Mouse (Mus musculus): ENCODE data around the gene Map4k2. TPM values are rescaled to one million over a fixed set of nuclear protein-coding genes. Genes with fewer than 3 reads are reported as not detected.
A peak's percentile ranks its signal among the peaks of the same experiment; 100 is the strongest.

The Map4k2 gene
- polyA plus RNA-seq, 1 experiment from 2014 or later, result 4.3 TPM

- no peak; the same call in 1 of the 2 replicates for ATAC-seq
- Histone ChIP-seq H3K9ac (ENCODE audit: low read depth, low read length) (peak overlapping the region; percentile 63), H3K27me3 (replicated peaks; ENCODE audit: control insufficient read depth, insufficient read depth, low read length) (no peaks in the 10 kb centered on the region), H3K4me2 (replicated peaks; ENCODE audit: low read depth) (peak overlapping the region; percentile 100), H3K36me3 (ENCODE audit: control insufficient read depth, insufficient read depth) (peaks cover 59% of the 10 kb centered on the region), H3K27ac (ENCODE audit: low read depth, low read length) (no peak overlapping the region), H3K9me3 (ENCODE audit: control insufficient read depth) (no peaks in the 10 kb centered on the region), H3K4me3 (ENCODE audit: low read depth, low read length) (peak overlapping the region; percentile 72), H3K4me1 (replicated peaks; ENCODE audit: control insufficient read depth, insufficient read depth, low read length) (no peaks in the 10 kb centered on the region)
- no peak for TF ChIP-seq CTCF (IDR thresholded peaks at IDR 0.05; ENCODE audit: low read depth)
- 12% methylated on average over 16 of the region's 23 CpGs for WGBS
Measured at GRCm38 (mm10) chr19:6341453-6342077, 630 bp downstream of the Map4k2 start.

- Histone ChIP-seq H3K36me3 (ENCODE audit: control insufficient read depth, insufficient read depth) (peaks cover 58% of the 10 kb centered on the region), H3K4me2 (replicated peaks; ENCODE audit: low read depth) (no peak overlapping the region), H3K9ac (ENCODE audit: low read depth, low read length) (no peak overlapping the region), H3K9me3 (ENCODE audit: control insufficient read depth) (no peaks in the 10 kb centered on the region), H3K4me3 (ENCODE audit: low read depth, low read length) (no peak overlapping the region), H3K27ac (ENCODE audit: low read depth, low read length) (no peak overlapping the region), H3K27me3 (replicated peaks; ENCODE audit: control insufficient read depth, insufficient read depth, low read length) (no peaks in the 10 kb centered on the region), H3K4me1 (replicated peaks; ENCODE audit: control insufficient read depth, insufficient read depth, low read length) (no peaks in the 10 kb centered on the region)
- WGBS, result 75% methylated on average over 5 of the region's 5 CpGs
- TF ChIP-seq CTCF (IDR thresholded peaks at IDR 0.05; ENCODE audit: low read depth), result no peak
- no peak for ATAC-seq
Measured at GRCm38 (mm10) chr19:6342276-6342933, 1.5 kb downstream of the Map4k2 start.

- Histone ChIP-seq H3K27ac (ENCODE audit: low read depth, low read length) (no peak overlapping the region), H3K4me2 (replicated peaks; ENCODE audit: low read depth) (no peak overlapping the region), H3K36me3 (ENCODE audit: control insufficient read depth, insufficient read depth) (peaks cover 52% of the 10 kb centered on the region), H3K9ac (ENCODE audit: low read depth, low read length) (no peak overlapping the region), H3K4me1 (replicated peaks; ENCODE audit: control insufficient read depth, insufficient read depth, low read length) (no peaks in the 10 kb centered on the region), H3K4me3 (ENCODE audit: low read depth, low read length) (no peak overlapping the region), H3K27me3 (replicated peaks; ENCODE audit: control insufficient read depth, insufficient read depth, low read length) (no peaks in the 10 kb centered on the region), H3K9me3 (ENCODE audit: control insufficient read depth) (no peaks in the 10 kb centered on the region)
- 0 out of 2 replicates have a peak, but pooled peaks have one; percentile 9 for TF ChIP-seq CTCF (IDR thresholded peaks at IDR 0.05; ENCODE audit: low read depth)
- WGBS, result 69% methylated on average over 19 of the region's 19 CpGs
- no peak for ATAC-seq
Measured at GRCm38 (mm10) chr19:6343066-6343925, 2.4 kb downstream of the Map4k2 start.

GRCm38 (mm10) chr19:6343996-6344395 lies 3.1 kb downstream of the Map4k2 start:
- Histone ChIP-seq H3K9ac (ENCODE audit: low read depth, low read length) (no peak overlapping the region), H3K4me2 (replicated peaks; ENCODE audit: low read depth) (no peak overlapping the region), H3K27ac (ENCODE audit: low read depth, low read length) (no peak overlapping the region), H3K27me3 (replicated peaks; ENCODE audit: control insufficient read depth, insufficient read depth, low read length) (no peaks in the 10 kb centered on the region), H3K4me1 (replicated peaks; ENCODE audit: control insufficient read depth, insufficient read depth, low read length) (no peaks in the 10 kb centered on the region), H3K4me3 (ENCODE audit: low read depth, low read length) (no peak overlapping the region), H3K36me3 (ENCODE audit: control insufficient read depth, insufficient read depth) (peaks cover 45% of the 10 kb centered on the region; the same call in 1 of the 2 replicates), H3K9me3 (ENCODE audit: control insufficient read depth) (no peaks in the 10 kb centered on the region)
- no peak for ATAC-seq
- TF ChIP-seq CTCF (IDR thresholded peaks at IDR 0.05; ENCODE audit: low read depth), result no peak
- 87% methylated on average over 5 of the region's 5 CpGs for WGBS

DNA sequence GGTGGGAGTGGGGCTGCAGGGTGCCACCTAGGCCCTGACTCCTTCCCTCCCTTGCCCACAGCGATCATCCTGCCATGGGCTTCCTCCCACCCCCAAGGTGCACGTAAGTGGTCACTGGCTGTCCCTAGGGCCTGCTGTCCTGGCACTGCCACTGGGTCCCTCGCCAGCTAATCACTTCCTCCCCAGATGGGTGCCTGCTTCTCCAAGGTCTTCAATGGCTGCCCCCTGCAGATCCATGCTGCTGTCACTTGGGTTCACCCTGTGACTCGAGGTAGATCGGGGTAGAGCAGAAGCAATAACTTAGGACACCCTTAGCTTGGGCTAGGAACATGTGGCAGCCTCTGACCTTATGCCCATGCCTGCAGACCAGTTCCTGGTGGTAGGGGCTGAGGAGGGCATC lies 5.1 kb downstream of the Map4k2 start:
- Histone ChIP-seq H3K27ac (ENCODE audit: low read depth, low read length) (no peak overlapping the region), H3K4me3 (ENCODE audit: low read depth, low read length) (no peak overlapping the region), H3K9ac (ENCODE audit: low read depth, low read length) (no peak overlapping the region), H3K9me3 (ENCODE audit: control insufficient read depth) (no peaks in the 10 kb centered on the region), H3K4me2 (replicated peaks; ENCODE audit: low read depth) (no peak overlapping the region), H3K4me1 (replicated peaks; ENCODE audit: control insufficient read depth, insufficient read depth, low read length) (no peaks in the 10 kb centered on the region), H3K36me3 (ENCODE audit: control insufficient read depth, insufficient read depth) (peaks cover 34% of the 10 kb centered on the region; the same call in 1 of the 2 replicates), H3K27me3 (replicated peaks; ENCODE audit: control insufficient read depth, insufficient read depth, low read length) (no peaks in the 10 kb centered on the region)
- TF ChIP-seq CTCF (IDR thresholded peaks at IDR 0.05; ENCODE audit: low read depth), result no peak
- no peak for ATAC-seq
- 93% methylated on average over 5 of the region's 5 CpGs for WGBS

DNA sequence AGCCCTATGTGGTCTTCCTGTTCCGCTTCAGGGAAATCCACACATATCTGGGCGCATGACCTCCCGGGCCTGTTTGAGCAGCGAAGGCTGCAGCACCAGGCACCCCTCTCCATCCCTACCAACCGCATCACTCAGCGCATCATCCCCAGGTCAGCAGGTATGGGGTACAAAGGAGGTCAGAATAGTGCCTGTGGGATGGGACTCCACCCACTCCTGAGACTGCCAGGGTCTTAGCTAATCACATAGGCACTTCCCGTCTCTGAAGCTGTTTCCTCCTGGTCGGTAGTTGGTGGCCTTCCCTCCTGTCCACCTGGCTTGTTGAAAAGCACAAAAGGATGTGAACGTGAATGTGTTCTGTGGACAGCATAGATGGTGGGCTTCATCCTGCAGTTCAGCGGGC lies 5.7 kb downstream of the Map4k2 start:
- Histone ChIP-seq H3K36me3 (ENCODE audit: control insufficient read depth, insufficient read depth) (peaks cover 34% of the 10 kb centered on the region; the same call in 1 of the 2 replicates), H3K9ac (ENCODE audit: low read depth, low read length) (no peak overlapping the region), H3K27me3 (replicated peaks; ENCODE audit: control insufficient read depth, insufficient read depth, low read length) (no peaks in the 10 kb centered on the region), H3K27ac (ENCODE audit: low read depth, low read length) (no peak overlapping the region), H3K9me3 (ENCODE audit: control insufficient read depth) (no peaks in the 10 kb centered on the region), H3K4me2 (replicated peaks; ENCODE audit: low read depth) (no peak overlapping the region), H3K4me3 (ENCODE audit: low read depth, low read length) (no peak overlapping the region), H3K4me1 (replicated peaks; ENCODE audit: control insufficient read depth, insufficient read depth, low read length) (no peaks in the 10 kb centered on the region)
- no peak for TF ChIP-seq CTCF (IDR thresholded peaks at IDR 0.05; ENCODE audit: low read depth)
- WGBS, result 88% methylated on average over 10 of the region's 10 CpGs
- no peak for ATAC-seq
